Mouse (Mus musculus): ENCODE results near the gene Hoxa3. TPM values are rescaled to one million over a fixed set of nuclear protein-coding genes. Genes with fewer than 3 reads are reported as not detected.

Gene Hoxa3
- polyA plus RNA-seq, 1 experiment = 3.7 TPM

DNA sequence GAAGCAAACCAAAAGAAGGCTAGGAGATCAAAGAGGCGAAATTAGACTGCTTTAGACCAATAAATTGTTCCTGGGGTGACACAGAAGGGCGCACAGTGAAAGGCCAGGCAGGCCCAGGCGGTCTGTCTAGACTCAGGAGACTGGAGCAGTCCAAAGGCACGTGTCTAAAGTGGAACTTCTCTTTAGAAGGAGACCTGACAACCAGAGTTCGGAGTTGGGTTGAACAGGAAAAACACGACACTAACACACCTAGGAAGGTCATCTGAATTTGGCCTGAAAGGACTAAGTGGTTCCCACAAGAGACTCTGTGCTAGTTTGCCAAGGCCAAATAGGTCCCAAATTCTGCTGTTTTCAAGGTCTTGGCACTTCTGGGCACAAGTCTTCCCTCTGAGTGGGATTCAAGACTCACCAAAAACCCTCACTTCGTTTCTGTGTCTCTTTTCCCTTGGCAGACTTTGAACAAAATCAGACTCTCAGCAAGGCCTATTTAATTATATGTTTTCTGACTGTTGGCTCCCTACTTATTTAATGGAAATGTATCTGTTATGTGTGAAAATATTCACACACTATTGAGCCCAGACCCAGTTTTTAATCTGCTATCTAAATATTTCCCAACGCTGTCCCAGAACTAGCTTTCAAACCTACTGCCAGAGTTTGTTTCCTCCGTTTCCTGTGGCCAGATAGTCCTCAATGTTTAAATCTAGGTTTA is 6.3 kb upstream of the Hoxa3 start:
- DNase-seq (ENCODE audit: low spot score) = no peak

DNA sequence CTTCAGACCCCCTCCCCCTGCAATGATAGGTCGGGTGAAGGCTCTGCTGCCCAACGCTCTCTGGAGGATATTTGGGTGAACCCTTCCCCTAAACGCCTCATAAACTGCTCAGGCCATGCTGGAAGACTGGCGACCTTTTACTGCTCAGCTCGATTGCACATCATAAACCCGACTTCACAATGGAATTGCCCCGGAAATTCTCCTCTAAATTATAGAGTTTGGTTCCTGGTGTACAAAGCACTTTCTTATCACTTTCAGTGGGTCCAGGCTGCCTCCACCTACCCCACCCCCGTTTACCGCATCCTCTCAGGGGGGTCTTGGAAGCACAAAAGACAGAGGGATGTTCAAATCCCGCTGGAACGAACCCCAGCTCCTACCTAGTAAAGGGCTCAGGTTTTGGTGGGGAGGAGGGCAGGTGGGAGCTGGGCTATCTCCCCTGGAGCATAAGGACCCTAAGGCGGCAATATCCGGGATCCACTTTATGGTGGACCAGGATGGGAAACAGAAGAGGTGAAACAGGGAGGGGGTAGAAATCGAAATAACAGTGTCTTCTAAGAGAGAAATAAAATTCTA is 5.6 kb upstream of the Hoxa3 start:
- no peak for DNase-seq (ENCODE audit: low spot score)

DNA sequence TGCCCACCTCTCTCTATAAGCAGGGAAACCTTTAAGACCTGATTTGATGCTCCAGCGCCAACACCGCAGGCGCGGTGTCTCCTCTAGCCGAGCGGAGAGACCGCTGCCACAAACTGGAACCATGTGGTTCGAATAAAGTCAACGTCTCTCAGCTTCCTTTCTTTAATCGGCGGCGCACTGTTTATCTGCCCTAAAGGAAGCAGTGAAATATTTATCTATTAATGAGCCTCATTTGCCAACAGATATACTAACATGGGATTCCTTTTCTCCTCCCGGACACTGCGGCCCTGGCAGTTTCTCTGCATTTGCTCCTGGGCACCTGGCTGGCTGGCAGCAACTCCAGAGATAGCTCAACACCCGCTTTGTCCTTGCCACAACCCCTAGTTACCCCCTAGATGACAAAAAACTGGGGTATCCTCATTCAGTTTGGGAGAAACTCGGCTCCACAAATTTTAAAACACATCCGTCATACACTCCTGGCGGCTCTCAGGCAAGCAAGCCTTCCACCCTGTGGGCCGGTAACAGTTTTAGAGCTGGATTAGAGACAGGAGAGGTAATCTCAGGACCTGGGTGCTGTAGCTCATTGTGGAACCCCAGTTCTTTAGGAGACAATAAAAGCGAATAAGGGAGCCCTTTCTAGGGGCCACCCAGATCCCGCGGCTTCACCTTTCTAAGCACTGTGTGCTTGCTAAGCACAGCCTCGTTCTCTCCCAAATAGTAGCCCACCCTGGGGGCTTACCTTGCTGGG is 4.9 kb upstream of the Hoxa3 start:
- DNase-seq (ENCODE audit: low spot score) = no peak

DNA sequence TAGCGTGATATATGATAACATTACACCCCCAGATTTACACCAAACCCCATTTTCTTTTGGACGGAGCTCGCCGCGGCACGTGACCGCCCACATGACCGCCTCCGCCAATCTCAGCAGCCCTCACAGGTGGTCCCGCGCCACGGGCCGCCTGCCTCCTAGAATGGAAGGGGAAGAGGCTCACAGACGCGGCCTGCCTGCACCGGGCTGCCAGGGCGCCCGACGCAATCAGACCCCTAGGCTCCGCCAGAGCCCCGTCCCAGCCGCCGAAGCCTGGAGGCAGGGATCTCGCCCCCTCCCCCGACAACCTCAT is 4.3 kb upstream of the Hoxa3 start:
- DNase-seq (ENCODE audit: low spot score) = peak; percentile 88

DNA sequence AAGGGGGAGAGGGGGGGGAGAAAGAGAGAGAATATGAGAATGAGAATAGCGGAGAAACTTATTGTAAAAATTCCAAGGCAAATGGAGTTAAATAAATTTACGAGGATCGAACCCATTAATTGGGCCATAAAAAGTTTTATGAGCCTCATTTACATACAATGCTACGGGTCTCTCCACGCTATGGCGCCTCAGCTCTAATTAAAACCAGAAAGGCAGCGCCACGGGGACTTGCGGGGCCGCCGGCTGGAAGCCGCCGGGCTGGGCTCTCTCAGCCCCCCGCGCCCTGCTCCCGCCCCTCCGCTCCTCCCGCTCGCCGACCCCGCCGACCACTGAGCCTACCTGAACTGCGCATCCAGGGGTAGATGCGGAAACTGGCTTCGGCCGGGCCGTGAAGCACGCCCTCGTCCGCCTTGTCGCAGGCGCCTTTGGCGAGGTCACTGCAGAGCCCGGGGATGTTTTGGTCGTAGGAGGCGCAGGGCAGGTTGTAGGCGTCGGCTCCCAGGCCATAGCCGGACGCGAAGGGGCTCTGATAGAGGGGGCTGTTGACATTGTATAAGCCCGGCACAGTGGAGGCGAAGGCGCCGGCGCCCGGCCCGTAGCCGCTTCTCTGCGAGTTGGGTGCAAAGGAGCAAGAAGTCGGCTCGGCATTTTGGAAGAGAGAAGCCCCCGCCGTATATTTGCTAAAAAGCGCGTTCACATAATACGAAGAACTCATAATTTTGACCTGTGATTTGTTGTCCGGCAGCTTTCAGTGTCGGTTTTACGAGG is 3.7 kb upstream of the Hoxa3 start:
- peak; percentile 66 for DNase-seq (ENCODE audit: low spot score)

DNA sequence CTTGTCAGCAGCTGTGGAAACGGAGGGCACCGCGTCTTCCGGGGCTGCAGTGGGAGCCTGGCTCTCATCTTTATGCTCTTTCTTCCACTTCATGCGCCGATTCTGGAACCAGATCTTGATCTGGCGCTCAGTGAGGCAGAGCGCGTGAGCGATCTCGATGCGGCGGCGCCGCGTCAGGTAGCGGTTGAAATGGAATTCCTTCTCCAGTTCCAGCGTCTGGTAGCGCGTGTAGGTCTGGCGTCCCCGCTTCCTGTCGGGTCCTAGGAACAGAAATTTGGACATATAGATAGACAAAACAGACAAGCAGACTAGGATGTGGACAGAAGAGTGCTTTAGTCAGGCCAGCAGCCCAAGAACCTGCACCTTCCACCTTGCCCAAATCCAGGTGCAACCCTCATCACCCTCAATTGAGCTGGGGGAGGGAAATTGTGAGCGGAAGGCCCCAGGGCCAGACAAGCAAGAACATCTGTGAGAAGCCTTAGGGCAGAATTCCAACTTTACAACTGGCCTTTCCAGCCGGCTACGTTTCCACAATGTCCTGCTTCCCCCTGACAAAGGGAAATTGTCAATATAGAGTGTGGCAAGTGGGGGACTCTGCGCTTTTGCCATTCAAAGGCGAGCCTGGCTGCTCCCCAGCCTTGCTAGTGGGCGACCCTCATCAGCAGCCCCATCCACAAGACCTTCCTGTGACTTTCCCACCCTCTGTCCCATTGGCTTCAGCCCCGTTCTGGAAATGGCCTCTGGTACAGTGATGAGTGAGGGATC is 2.8 kb upstream of the Hoxa3 start:
- DNase-seq (ENCODE audit: low spot score) = peak; percentile 29

DNA sequence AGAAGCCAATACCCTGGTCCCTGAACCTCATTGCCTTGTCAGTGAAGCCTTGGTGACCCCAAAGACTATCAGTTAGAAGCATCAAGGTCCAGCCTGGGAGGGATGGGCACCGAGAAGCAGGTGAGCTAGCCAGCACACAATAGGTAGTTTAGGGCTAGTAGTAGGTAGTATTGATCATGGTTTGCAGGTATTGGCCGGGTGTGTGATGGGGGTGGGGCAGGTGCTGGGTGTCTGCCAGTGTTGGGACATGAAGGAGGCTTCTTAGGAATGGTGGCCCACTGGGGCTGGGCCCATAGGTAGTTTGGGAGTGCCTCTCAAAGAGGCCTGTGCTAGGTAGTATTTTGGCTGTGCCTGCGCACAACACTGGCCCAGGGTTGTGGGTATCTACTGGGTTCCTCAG is 1.9 kb upstream of the Hoxa3 start:
- DNase-seq (ENCODE audit: low spot score) = no peak

DNA sequence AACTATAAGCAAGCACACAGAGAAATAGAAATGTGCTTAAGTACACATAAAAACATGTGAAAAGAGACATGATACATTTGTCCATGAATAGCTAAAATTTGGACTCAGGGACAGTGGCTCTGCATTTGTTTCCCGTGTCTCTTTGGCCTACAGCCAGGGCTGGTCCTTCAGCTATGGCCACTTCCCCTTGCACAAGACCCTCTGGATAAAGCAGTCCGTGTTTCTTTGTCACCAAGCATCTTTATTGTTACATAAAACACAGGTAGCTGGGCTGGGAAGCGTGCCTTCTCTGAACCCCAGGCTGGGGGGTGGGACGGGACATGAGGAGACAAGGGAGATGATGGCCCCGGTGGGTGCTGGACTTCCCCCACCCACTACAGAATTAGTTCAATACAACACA is 1.1 kb upstream of the Hoxa3 start:
- DNase-seq (ENCODE audit: low spot score) = no peak

- peak; percentile 49 for DNase-seq (ENCODE audit: low spot score)
These were observed 499 bp downstream of the Hoxa3 start for GRCm38 (mm10) chr6:52212556-52213118.

GRCm38 (mm10) chr6:52211961-52212360 is 1.2 kb downstream of the Hoxa3 start:
- peak; percentile 32 for DNase-seq (ENCODE audit: low spot score)

GRCm38 (mm10) chr6:52211170-52211935 is 1.8 kb downstream of the Hoxa3 start:
- DNase-seq (ENCODE audit: low spot score) = peak; percentile 76

DNA sequence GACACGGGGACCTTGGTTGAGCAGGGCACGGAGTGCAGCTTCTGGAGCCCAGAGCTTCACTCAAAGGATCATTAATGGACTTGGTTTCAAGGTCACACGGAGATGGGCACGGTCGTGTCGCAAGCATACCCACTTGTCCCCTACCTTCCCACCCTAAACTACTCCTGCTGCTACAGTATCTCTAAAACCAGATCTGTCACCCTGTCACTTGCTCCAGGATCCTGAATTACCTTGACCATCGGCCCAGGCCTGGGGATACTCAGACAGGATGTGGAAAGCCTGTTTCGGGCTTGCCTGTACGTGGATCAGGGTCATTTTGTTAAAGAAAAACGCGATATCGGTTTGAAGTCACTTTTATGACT is 3.5 kb downstream of the Hoxa3 start:
- DNase-seq (ENCODE audit: low spot score) = no peak

DNA sequence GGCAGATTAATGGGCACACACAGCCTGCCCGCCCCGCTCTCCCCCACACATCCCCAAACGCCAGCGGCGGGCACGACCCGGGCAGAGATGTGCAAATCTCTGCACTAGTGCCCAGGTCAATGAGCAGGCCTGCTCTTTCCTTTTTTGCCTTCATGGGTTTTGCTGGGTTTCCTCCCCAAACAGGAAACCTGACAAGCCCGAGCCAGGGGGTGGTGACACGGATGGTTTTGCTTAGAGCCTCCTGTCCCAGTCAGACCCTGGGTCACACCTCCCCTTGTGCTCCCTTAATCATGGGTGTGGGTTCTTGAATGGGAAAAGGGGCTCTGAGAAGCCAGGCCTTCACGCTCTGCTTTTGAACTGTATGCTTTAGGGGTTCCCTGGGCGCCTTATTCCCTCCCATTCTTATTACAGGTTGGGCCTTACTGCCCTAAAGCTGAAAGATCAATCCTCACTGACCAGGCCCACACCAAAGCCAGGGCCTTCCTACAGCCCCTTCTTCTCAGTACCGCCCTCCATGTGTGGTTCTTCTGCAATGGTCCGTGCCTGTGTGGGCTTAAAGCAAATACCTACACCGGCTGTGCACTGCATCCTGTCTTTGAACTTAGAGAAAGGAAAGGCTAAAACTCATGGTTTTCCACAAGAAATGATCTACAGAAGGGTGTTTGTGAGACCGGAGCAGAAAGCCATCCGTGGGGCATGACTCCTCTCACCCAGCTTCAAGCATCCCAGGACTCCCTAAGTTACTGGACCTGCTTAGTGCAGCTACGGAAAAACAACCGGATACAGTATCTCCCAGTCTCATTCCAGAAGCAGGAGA is 4.1 kb downstream of the Hoxa3 start:
- no peak for DNase-seq (ENCODE audit: low spot score)

DNA sequence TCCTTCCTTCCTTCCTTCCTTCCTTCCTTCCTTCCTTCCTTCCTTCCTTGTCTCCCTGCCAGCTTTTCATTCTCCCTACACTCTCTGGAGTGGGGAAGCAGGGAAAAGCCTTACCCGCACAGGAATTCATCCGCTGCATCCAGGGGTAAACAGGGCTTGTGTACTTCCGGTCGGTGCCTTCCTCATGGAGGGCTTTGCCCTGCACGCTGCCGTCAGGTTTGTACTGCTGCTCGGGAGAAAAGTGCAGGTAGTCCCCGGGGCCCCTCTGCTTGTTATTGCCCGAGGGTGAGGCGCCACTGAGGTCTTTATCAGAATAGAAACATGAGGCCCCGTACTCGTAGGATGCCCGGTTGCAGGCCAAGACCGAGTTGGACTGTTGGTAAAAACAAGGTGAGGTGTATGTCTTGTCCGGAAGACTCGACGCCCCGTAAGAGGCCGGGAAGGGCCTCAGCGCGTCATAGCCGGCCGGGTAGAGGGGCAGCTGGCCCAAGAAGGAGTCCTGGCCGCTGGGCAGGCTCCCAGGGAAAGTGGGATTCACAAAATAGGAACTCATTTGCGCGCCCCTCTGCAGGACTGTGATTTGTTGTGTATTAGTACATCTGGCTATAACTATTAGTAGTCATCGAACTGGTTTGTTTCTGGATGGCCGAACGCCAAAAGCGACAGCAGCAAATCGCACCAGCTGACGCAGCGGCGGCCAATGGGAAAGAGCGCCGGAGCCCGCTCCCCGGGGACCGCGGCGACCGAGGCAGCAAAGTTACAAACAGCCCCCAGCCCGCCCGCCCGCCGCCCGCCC is 4.9 kb downstream of the Hoxa3 start, which contains the start of gene Hoxa6:
TSS of gene Hoxa6 (minus strand) at position 651 of the 796 bp plus-strand sequence.
- DNase-seq (ENCODE audit: low spot score) = peak; percentile 43

DNA sequence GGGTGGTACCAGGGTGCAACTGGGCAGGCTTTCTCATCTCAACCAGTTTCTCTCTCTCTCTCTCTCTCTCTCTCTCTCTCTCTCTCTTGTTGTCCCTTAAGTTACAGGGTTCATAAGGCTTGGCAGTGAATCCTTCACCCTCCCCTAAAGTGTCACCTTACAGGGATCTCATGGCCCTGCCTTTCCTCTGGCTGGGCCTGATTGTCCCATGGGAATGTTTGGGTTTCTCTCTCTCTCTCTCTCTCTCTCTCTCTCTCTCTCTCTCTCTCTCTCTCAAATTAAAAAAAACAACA is 5.5 kb downstream of the Hoxa3 start:
- DNase-seq (ENCODE audit: low spot score) = no peak

DNA sequence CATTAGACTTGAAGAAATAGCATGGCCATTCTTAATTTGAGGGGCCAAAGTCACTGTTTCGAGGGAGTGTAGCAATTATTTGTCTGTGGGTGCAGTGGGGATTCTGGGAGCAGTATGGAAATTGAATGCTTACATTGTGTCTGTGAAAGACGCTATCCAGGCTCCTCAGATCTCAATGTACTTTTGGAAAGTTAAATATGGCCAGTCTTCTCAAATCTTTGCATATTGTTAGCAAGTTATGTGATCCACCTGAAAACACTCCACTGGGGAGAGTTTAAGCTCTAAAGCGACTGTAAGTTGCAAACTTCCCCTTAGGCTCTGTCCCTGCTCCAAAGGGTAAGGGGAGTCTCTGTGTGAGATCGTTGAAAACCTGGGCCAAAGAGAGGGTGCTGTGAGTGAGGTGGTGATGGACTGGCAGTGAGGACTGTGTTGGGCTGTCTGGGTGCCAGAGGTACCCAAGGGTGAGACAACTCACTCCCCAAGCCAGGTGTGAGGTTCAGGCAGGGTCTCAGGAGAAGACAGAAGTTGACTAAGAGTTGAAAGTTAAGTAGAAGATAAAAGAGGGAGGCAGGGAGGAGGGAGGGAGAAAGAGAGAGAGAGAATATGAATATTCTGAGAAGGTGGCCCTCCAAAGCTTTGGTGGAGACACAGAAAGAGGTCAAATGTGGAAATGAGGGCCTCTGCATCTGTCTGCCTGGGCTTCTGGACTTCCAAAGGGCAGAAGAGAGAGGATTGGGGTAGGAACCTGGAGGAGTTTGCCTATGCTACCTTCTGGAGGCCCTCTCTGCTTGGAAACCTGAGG is 6.1 kb downstream of the Hoxa3 start:
- no peak for DNase-seq (ENCODE audit: low spot score)

- no peak for DNase-seq (ENCODE audit: low spot score)
These were observed 7.2 kb downstream of the Hoxa3 start for GRCm38 (mm10) chr6:52205638-52206621.
